Mouse (Mus musculus) olfactory bulb, adult 2 months (tissue): Measurements from ENCODE around the gene Cmtm7. TPM values are rescaled to one million over a fixed set of nuclear protein-coding genes. Genes with fewer than 3 reads are reported as not detected.

Source experiments
- H3K27ac ChIP-seq: fragments of 200-500 bp; 2 replicates; pipeline ENCODE4 v1.5.1; 2012; ENCODE audit warnings: low read depth, low read length; ENCODE audit not compliant: insufficient read depth
- H3K4me1 ChIP-seq: fragments of 200-500 bp; 2 replicates; pipeline ENCODE4 v1.6.1; 2012; ENCODE audit warnings: low read length; ENCODE audit not compliant: control insufficient read depth, insufficient read depth
- H3K4me3 ChIP-seq: fragments of 200-500 bp; 2 replicates; pipeline ENCODE4 v1.5.1; 2012; ENCODE audit warnings: mild to moderate bottlenecking, low read depth, low read length, moderate library complexity; ENCODE audit not compliant: insufficient read depth
- CTCF ChIP-seq: fragments of 200-500 bp; IDR thresholded peaks from 2 replicates; pipeline ENCODE4 v1.5.1; 2012; ENCODE audit warnings: low read depth, mild to moderate bottlenecking, low read length, moderate library complexity; ENCODE audit not compliant: insufficient read depth
- POLR2A ChIP-seq: fragments of 200-500 bp; IDR thresholded peaks from 2 replicates; pipeline ENCODE4 v1.6.1; 2012; ENCODE audit warnings: mild to moderate bottlenecking, low read depth, low read length, moderate library complexity; ENCODE audit not compliant: insufficient read depth
- WGBS: fragments of 180-500 bp; shearing (Covaris S2); methylation state at CpG from one replicate; pipeline ENCODE4 v1.1.7; 2018; 5-methylcytosine and 5-hydroxymethylcytosine counted together
- polyA plus RNA-seq: library from polyadenylated mRNA; stranded (reverse); fragments of >200 nt; gene quantifications from 2 replicates; pipeline ENCODE4 v1.2.4, GENCODE M21; 2012; ENCODE audit warnings: low replicate concordance; ENCODE audit not compliant: missing spikeins, insufficient read depth, insufficient read length

Cmtm7 gene
- polyA plus RNA-seq, 1 experiment: not detected

- H3K4me1 ChIP-seq: no peaks in the 10 kb centered on the region
- no peak overlapping the region for H3K4me3 ChIP-seq
- WGBS: 72% methylated on average over 4 of the region's 4 CpGs
- H3K27ac ChIP-seq: no peak overlapping the region
- no peak for TF ChIP-seq CTCF
- TF ChIP-seq POLR2A: no peak
Observed at GRCm38 (mm10) chr9:114759886-114760285, 21.8 kb downstream of the Cmtm7 start.

DNA sequence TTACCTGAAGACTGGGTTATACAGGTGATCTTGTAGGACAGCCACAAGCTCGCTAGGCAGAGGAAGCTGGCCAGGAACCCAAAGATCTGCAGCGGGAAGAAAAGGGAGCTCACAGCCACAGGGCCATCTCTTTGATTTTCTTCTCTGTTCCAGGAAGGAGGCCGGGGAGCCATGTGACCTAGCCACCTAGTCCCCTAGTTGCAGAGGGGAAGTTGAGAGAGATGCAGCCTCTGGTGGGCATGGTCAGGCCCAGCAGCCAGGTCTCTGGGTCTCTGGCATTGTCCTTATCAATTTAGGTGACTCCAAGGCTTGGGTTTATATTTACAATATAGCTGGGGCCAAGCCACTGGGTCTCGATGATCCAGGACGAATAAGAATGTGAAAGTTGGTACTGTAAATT, 22.9 kb downstream of the Cmtm7 start:
- no peak overlapping the region for H3K27ac ChIP-seq
- no peaks in the 10 kb centered on the region for H3K4me1 ChIP-seq
- no peak overlapping the region for H3K4me3 ChIP-seq
- WGBS: 92% methylated on average over 5 of the region's 5 CpGs
- TF ChIP-seq CTCF (no peak), POLR2A (no peak)

GRCm38 (mm10) chr9:114758272-114758671, 23.4 kb downstream of the Cmtm7 start:
- 83% methylated on average over 7 of the region's 7 CpGs for WGBS
- H3K4me3 ChIP-seq: no peak overlapping the region
- H3K27ac ChIP-seq: no peak overlapping the region
- H3K4me1 ChIP-seq: peaks cover under 1% of the 10 kb centered on the region
- TF ChIP-seq POLR2A (no peak), CTCF (no peak)

GRCm38 (mm10) chr9:114752863-114753484, 28.7 kb downstream of the Cmtm7 start:
- Histone ChIP-seq H3K27ac (no peak overlapping the region), H3K4me3 (peak overlapping the region; percentile 63), H3K4me1 (peaks cover 8% of the 10 kb centered on the region)
- TF ChIP-seq CTCF: peak; percentile 97
- TF ChIP-seq POLR2A: 0 out of 2 replicates have a peak, but pooled peaks have one; percentile 23
- 4% methylated on average over 36 of the region's 36 CpGs for WGBS

DNA sequence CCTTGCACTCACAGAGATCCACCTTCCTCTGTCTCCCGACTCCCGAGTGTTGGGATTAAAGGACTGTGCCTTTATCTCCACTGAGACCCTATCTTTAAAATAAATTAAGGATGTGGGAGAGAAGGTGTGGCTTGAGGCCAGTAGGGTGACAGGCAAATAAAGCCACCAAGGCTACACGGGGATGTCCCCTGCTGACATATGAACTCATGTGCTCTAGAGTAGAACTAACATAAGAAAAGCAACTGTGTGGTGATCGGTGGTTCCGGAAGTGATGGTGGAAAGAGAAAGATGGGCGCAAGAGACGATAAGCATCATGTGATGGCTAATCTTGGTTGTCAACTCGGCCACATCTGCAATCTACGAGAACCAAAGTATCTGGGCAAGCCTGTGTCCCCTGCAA, 29.3 kb downstream of the Cmtm7 start:
- peaks cover 14% of the 10 kb centered on the region for H3K4me1 ChIP-seq
- H3K27ac ChIP-seq: no peak overlapping the region
- WGBS: 68% methylated on average over 9 of the region's 9 CpGs
- TF ChIP-seq POLR2A (no peak), CTCF (no peak)
- no peak overlapping the region; the same call in 1 of the 2 replicates for H3K4me3 ChIP-seq

DNA sequence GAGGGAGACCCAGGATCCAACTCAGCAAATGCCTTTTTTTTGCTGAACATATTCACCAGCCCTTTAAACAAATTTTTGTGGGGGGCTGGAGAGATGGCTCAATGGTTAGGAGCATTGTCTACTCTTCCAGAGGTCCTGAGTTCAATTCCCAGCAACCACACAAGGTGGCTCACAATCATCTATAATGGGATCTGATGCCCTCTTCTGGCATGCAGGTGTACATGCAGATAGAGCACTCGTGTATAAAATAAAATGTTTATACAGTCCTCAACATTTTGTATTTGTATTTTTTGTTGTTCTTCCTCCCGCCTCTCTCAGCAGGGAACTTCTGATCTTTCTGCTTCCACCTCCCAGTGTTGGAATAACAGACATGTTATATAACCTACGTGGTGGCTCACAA, 30.1 kb downstream of the Cmtm7 start:
- H3K4me3 ChIP-seq: no peak overlapping the region
- H3K4me1 ChIP-seq: peaks cover 18% of the 10 kb centered on the region
- 76% methylated on average over 3 of the region's 3 CpGs for WGBS
- no peak overlapping the region for H3K27ac ChIP-seq
- TF ChIP-seq CTCF (no peak), POLR2A (no peak)

GRCm38 (mm10) chr9:114747466-114747865, 34.2 kb downstream of the Cmtm7 start:
- 89% methylated on average over 12 of the region's 12 CpGs for WGBS
- TF ChIP-seq CTCF (no peak), POLR2A (no peak)
- Histone ChIP-seq H3K4me1 (peaks cover 15% of the 10 kb centered on the region), H3K27ac (no peak overlapping the region; the same call in 1 of the 2 replicates), H3K4me3 (no peak overlapping the region)

- H3K4me3 ChIP-seq: no peak overlapping the region
- peaks cover 14% of the 10 kb centered on the region for H3K4me1 ChIP-seq
- H3K27ac ChIP-seq: no peak overlapping the region; the same call in 1 of the 2 replicates
- TF ChIP-seq POLR2A: no peak
- no peak for TF ChIP-seq CTCF
- 57% methylated on average over 10 of the region's 10 CpGs for WGBS
Observed at GRCm38 (mm10) chr9:114747012-114747411, 34.6 kb downstream of the Cmtm7 start.

DNA sequence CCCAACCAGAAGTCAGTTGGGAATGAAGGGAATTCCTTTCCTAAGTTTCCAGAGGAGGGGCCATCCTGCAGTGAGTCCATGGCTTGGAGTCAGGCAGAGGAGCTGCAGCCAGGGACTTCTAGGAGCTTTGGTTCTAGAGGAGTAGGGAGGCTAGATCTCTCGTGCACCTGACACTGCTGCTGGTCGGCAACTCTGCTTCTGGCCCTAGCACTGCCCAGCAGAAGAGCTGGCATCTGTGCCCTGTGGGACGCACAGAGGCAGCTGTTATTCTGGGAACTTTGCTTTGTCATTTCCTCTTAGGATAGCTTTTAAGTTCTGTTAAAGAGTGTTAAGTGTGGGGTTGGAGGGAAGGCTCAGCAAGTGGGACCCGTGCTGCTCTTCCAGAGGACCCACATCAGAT, 36.0 kb downstream of the Cmtm7 start:
- 76% methylated on average over 4 of the region's 4 CpGs for WGBS
- TF ChIP-seq POLR2A (no peak), CTCF (no peak)
- Histone ChIP-seq H3K27ac (no peak overlapping the region), H3K4me1 (peaks cover 14% of the 10 kb centered on the region), H3K4me3 (no peak overlapping the region)
